Mouse (Mus musculus): ENCODE measurements at regions not wholly inside any gene's neighbourhood (a gene's known extent, or its start where the extent isn't known, plus 50 kb on each side); places are given as distances from the start of the nearest gene placed in this dataset.

DNA sequence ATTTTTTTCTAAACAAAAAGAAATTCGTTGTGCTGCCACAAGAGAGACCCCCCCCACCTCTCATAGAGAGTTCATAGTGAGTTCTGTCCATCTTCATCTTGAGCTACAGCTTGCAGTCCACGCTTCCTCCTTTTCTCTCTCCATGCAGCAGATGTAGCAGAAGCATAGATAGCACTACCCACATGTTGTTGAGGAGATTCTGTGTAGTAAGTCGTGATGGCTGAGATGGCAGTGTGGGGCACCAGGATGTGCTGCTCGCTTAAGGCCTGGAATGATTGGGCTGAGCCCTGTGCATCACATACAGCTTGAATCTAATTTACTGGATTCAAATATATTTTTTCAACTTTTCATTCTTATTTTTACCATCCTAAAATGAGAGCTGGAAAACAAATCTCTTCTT lies 184.4 kb upstream of the Ccn2 start:
- Histone ChIP-seq H3K9me3 (replicated peaks; ENCODE audit: low read length) (no peaks in the 10 kb centered on the region), H3K4me2 (ENCODE audit: low read length) (no peak overlapping the region), H3K27ac (no peak overlapping the region), H3K9ac (ENCODE audit: low read depth, low read length) (no peak overlapping the region), H3K4me3 (replicated peaks; ENCODE audit: low read depth, low read length) (no peak overlapping the region), H3K36me3 (ENCODE audit: insufficient read depth, low read length) (no peaks in the 10 kb centered on the region), H3K4me1 (replicated peaks; ENCODE audit: insufficient read depth, low read length) (no peaks in the 10 kb centered on the region), H3K27me3 (ENCODE audit: insufficient read depth, low read length) (no peaks in the 10 kb centered on the region)
- no peak for DNase-seq (ENCODE audit: low spot score)
- WGBS = 86% methylated on average over 4 of the region's 4 CpGs
- TF ChIP-seq CTCF (IDR thresholded peaks at IDR 0.05; ENCODE audit: low read depth) = no peak
- no peak for ATAC-seq (replicated peaks; ENCODE audit: low FRiP score, low read depth)

- 70% methylated on average over 4 of the region's 4 CpGs for WGBS
- DNase-seq (ENCODE audit: low spot score) (no peak), ATAC-seq (replicated peaks; ENCODE audit: low FRiP score, low read depth) (no peak)
- H3K4me1 ChIP-seq (replicated peaks; ENCODE audit: insufficient read depth, low read length) = no peaks in the 10 kb centered on the region
- H3K4me2 ChIP-seq (ENCODE audit: low read length) = no peak overlapping the region
- no peaks in the 10 kb centered on the region for H3K27me3 ChIP-seq (ENCODE audit: insufficient read depth, low read length)
- H3K9ac ChIP-seq (ENCODE audit: low read depth, low read length) = no peak overlapping the region
- H3K4me3 ChIP-seq (replicated peaks; ENCODE audit: low read depth, low read length) = no peak overlapping the region
- no peaks in the 10 kb centered on the region for H3K36me3 ChIP-seq (ENCODE audit: insufficient read depth, low read length)
- no peak for TF ChIP-seq CTCF (IDR thresholded peaks at IDR 0.05; ENCODE audit: low read depth)
- H3K9me3 ChIP-seq (replicated peaks; ENCODE audit: low read length) = no peaks in the 10 kb centered on the region
- no peak overlapping the region for H3K27ac ChIP-seq
Measured at GRCm38 (mm10) chr10:24422498-24423160, 172.6 kb upstream of the Ccn2 start.

DNA sequence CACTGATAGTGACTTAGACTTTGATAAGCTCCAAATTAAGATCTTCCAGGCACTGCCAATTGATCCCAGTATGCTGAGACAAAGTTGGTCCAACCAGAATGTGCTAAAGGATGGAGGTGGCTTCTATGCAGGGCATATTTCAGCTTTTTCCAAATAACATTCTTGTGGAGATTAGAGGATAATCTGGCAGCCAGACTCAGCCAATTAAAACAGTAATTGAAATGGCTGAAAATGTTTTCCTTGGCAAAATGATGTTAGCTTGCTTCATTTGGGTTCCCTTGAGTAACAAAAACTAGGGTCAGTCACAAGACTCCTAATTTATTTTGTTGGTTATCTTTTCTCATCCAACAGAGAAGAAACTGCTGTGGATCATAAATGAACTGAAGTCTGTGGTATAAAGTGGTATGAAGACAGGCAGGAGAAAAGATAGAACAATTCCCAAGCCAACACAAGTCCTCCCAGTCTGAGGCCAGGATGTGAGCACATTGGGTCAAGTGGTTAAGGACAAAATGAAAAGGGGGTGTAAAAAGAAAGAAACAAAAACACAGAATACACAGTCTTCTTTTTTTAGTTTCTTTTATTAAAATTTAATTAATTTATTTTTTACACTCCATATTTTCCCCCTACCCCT lies 161.4 kb upstream of the Ccn2 start:
- H3K36me3 ChIP-seq (ENCODE audit: insufficient read depth, low read length) = no peaks in the 10 kb centered on the region
- no peak overlapping the region for H3K9ac ChIP-seq (ENCODE audit: low read depth, low read length)
- H3K27me3 ChIP-seq (ENCODE audit: insufficient read depth, low read length) = no peaks in the 10 kb centered on the region
- TF ChIP-seq CTCF (IDR thresholded peaks at IDR 0.05; ENCODE audit: low read depth) = no peak
- no peak overlapping the region for H3K4me3 ChIP-seq (replicated peaks; ENCODE audit: low read depth, low read length)
- H3K4me1 ChIP-seq (replicated peaks; ENCODE audit: insufficient read depth, low read length) = no peaks in the 10 kb centered on the region
- H3K4me2 ChIP-seq (ENCODE audit: low read length) = no peak overlapping the region
- DNase-seq (ENCODE audit: low spot score) (peak; percentile 84), ATAC-seq (replicated peaks; ENCODE audit: low FRiP score, low read depth) (no peak; the same call in 1 of the 2 replicates)
- H3K9me3 ChIP-seq (replicated peaks; ENCODE audit: low read length) = no peaks in the 10 kb centered on the region
- H3K27ac ChIP-seq = no peak overlapping the region

GRCm38 (mm10) chr10:24437177-24437576 lies 158.1 kb upstream of the Ccn2 start:
- no peak for DNase-seq (ENCODE audit: low spot score)

GRCm38 (mm10) chr10:24444572-24444971 lies 150.7 kb upstream of the Ccn2 start:
- Histone ChIP-seq H3K4me1 (replicated peaks; ENCODE audit: insufficient read depth, low read length) (no peaks in the 10 kb centered on the region), H3K27me3 (ENCODE audit: insufficient read depth, low read length) (no peaks in the 10 kb centered on the region), H3K4me3 (replicated peaks; ENCODE audit: low read depth, low read length) (no peak overlapping the region), H3K27ac (no peak overlapping the region), H3K9ac (ENCODE audit: low read depth, low read length) (no peak overlapping the region), H3K4me2 (ENCODE audit: low read length) (no peak overlapping the region), H3K9me3 (replicated peaks; ENCODE audit: low read length) (no peaks in the 10 kb centered on the region), H3K36me3 (ENCODE audit: insufficient read depth, low read length) (no peaks in the 10 kb centered on the region)
- no peak for DNase-seq (ENCODE audit: low spot score)
- ATAC-seq (replicated peaks; ENCODE audit: low FRiP score, low read depth) = no peak
- TF ChIP-seq CTCF (IDR thresholded peaks at IDR 0.05; ENCODE audit: low read depth) = no peak
- 43% methylated on average over 1 of the region's 1 CpGs for whole genome bisulfite sequencing

More at GRCm38 (mm10) chr10:24437177-24437576, 158.1 kb upstream of the Ccn2 start:
- Histone ChIP-seq H3K4me2 (ENCODE audit: low read length) (no peak overlapping the region), H3K9ac (ENCODE audit: low read depth, low read length) (no peak overlapping the region), H3K36me3 (ENCODE audit: insufficient read depth, low read length) (no peaks in the 10 kb centered on the region), H3K27me3 (ENCODE audit: insufficient read depth, low read length) (no peaks in the 10 kb centered on the region), H3K4me1 (replicated peaks; ENCODE audit: insufficient read depth, low read length) (no peaks in the 10 kb centered on the region), H3K27ac (no peak overlapping the region), H3K4me3 (replicated peaks; ENCODE audit: low read depth, low read length) (no peak overlapping the region), H3K9me3 (replicated peaks; ENCODE audit: low read length) (no peaks in the 10 kb centered on the region)
- ATAC-seq (replicated peaks; ENCODE audit: low FRiP score, low read depth) = no peak
- TF ChIP-seq CTCF (IDR thresholded peaks at IDR 0.05; ENCODE audit: low read depth) = no peak
- WGBS = 71% methylated on average over 2 of the region's 2 CpGs

GRCm38 (mm10) chr10:24445036-24445435 lies 150.2 kb upstream of the Ccn2 start:
- WGBS = 82% methylated on average over 6 of the region's 6 CpGs
- Histone ChIP-seq H3K4me1 (replicated peaks; ENCODE audit: insufficient read depth, low read length) (no peaks in the 10 kb centered on the region), H3K9me3 (replicated peaks; ENCODE audit: low read length) (no peaks in the 10 kb centered on the region), H3K4me2 (ENCODE audit: low read length) (no peak overlapping the region), H3K9ac (ENCODE audit: low read depth, low read length) (no peak overlapping the region), H3K36me3 (ENCODE audit: insufficient read depth, low read length) (no peaks in the 10 kb centered on the region), H3K27ac (no peak overlapping the region), H3K27me3 (ENCODE audit: insufficient read depth, low read length) (no peaks in the 10 kb centered on the region), H3K4me3 (replicated peaks; ENCODE audit: low read depth, low read length) (no peak overlapping the region)
- DNase-seq (ENCODE audit: low spot score) (no peak), ATAC-seq (replicated peaks; ENCODE audit: low FRiP score, low read depth) (no peak)
- no peak for TF ChIP-seq CTCF (IDR thresholded peaks at IDR 0.05; ENCODE audit: low read depth)

Measured in kidney, postnatal 0 days (tissue).